Mouse (Mus musculus) kidney, postnatal 0 days (tissue): ENCODE measurements around the gene Clec4a2. TPM values are rescaled to one million over a fixed set of nuclear protein-coding genes. Genes with fewer than 3 reads are reported as not detected.
"Not testable (repeated sequence)": the region's sequence is repeated elsewhere in the genome, so short reads cannot be mapped to it uniquely, and the experiment has no call there.

ENCODE experiments used
- ATAC-seq: fragments of 200-750 bp; cut with Nextera tagmentation; replicated peaks from 2 replicates; pipeline ENCODE4 v1.8.0; 2017; ENCODE audit warnings: low read depth, moderate number of reproducible peaks, moderate TSS enrichment, moderate library complexity; ENCODE audit not compliant: low FRiP score
- DNase-seq: peaks from one replicate; pipeline ENCODE4 v3.0.0-alpha.2; 2016; ENCODE audit warnings: low spot score
- H3K27ac ChIP-seq: fragments of 300-500 bp; sonication (generic); 2 replicates; pipeline ENCODE4 v1.5.1; 2014; ENCODE audit warnings: mild to moderate bottlenecking
- H3K27me3 ChIP-seq: fragments of 300-500 bp; sonication (generic); 2 replicates; pipeline ENCODE4 v1.6.1; 2014; ENCODE audit warnings: low read length, mixed read lengths; ENCODE audit not compliant: insufficient read depth
- H3K36me3 ChIP-seq: fragments of 300-500 bp; sonication (generic); 2 replicates; pipeline ENCODE4 v1.6.1; 2014; ENCODE audit warnings: low read length, mixed read lengths; ENCODE audit not compliant: insufficient read depth
- H3K4me1 ChIP-seq: fragments of 300-500 bp; sonication (generic); replicated peaks from 2 replicates; pipeline ENCODE4 v1.6.1; 2014; ENCODE audit warnings: antibody characterized with exemption, low read length, mixed read lengths; ENCODE audit not compliant: insufficient read depth
- H3K4me2 ChIP-seq: fragments of 300-500 bp; sonication (generic); 2 replicates; pipeline ENCODE4 v1.6.1; 2014; ENCODE audit warnings: mild to moderate bottlenecking, low read length, moderate library complexity, mixed read lengths
- H3K4me3 ChIP-seq: fragments of 300-500 bp; sonication (generic); replicated peaks from 2 replicates; pipeline ENCODE4 v1.5.1; 2014; ENCODE audit warnings: low read depth, low read length
- H3K9ac ChIP-seq: fragments of 300-500 bp; sonication (generic); 2 replicates; pipeline ENCODE4 v1.6.1; 2014; ENCODE audit warnings: low read depth, low read length
- H3K9me3 ChIP-seq: fragments of 300-500 bp; sonication (generic); replicated peaks from 2 replicates; pipeline ENCODE4 v1.6.1; 2016; ENCODE audit warnings: low read length, inconsistent platforms, mixed read lengths
- CTCF ChIP-seq: IDR thresholded peaks from 2 replicates; pipeline ENCODE4 v1.5.1; 2016; ENCODE audit warnings: antibody characterized with exemption, low read depth, mild to moderate bottlenecking, moderate library complexity
- WGBS: fragments of 180-500 bp; shearing (Covaris S2); extraction: QIAGEN DNeasy Blood & Tissue Kit; methylation state at CpG from one replicate; pipeline ENCODE4 v1.1.7; 2014; 5-methylcytosine and 5-hydroxymethylcytosine counted together
- polyA plus RNA-seq: library from polyadenylated mRNA; unstranded; fragments of >200 nt; fragmentation: Nextera tagmentation; extraction: Ambion mirVana; gene quantifications from 2 replicates; pipeline ENCODE4 v1.2.1, GENCODE M21; 2015

The Clec4a2 gene
- polyA plus RNA-seq, 1 experiment from 2014 or later = 5.8 TPM

GRCm38 (mm10) chr6:123171040-123171439 is 64.8 kb downstream of the Clec4a2 start:
- DNase-seq = no peak
- no peak overlapping the region for H3K9ac ChIP-seq
- no peak for ATAC-seq
- no peaks in the 10 kb centered on the region for H3K9me3 ChIP-seq
- H3K4me2 ChIP-seq = no peak overlapping the region
- no peak for TF ChIP-seq CTCF
- H3K4me3 ChIP-seq = no peak overlapping the region
- no peaks in the 10 kb centered on the region for H3K27me3 ChIP-seq
- H3K4me1 ChIP-seq = no peaks in the 10 kb centered on the region
- H3K27ac ChIP-seq = no peak overlapping the region
- H3K36me3 ChIP-seq = no peaks in the 10 kb centered on the region

- no peak within 1 kb of the TSS for H3K4me3 ChIP-seq
- no peaks in the 10 kb centered on the region for H3K27me3 ChIP-seq
- H3K4me1 ChIP-seq = no peaks in the 10 kb centered on the region
- WGBS = 86% methylated on average over 4 of the region's 4 CpGs
- DNase-seq = no peak
- H3K27ac ChIP-seq = no peak within 1 kb of the TSS
- TF ChIP-seq CTCF = no peak
- H3K9ac ChIP-seq = no peak within 1 kb of the TSS
- ATAC-seq = no peak
- no peak within 1 kb of the TSS for H3K4me2 ChIP-seq
- H3K36me3 ChIP-seq = no peaks in the 10 kb centered on the region
- no peaks in the 10 kb centered on the region for H3K9me3 ChIP-seq
Observed at GRCm38 (mm10) chr6:123172593-123172992, 66.4 kb downstream of the Clec4a2 start, which contains the start of gene Clec4b2. Clec4b2 (plus strand) TSS chr6:123172893.

GRCm38 (mm10) chr6:123175549-123175948 is 69.3 kb downstream of the Clec4a2 start:
- DNase-seq = no peak
- Histone ChIP-seq H3K9me3 (no peaks in the 10 kb centered on the region), H3K9ac (no peak overlapping the region), H3K4me3 (no peak overlapping the region), H3K27ac (no peak overlapping the region), H3K4me2 (no peak overlapping the region), H3K4me1 (no peaks in the 10 kb centered on the region), H3K27me3 (no peaks in the 10 kb centered on the region), H3K36me3 (no peaks in the 10 kb centered on the region)
- WGBS = 78% methylated on average over 1 of the region's 1 CpGs
- TF ChIP-seq CTCF = no peak
- ATAC-seq = no peak

- TF ChIP-seq CTCF = peak; percentile 38; the same call in 1 of the 2 replicates
- not testable (repeated sequence) for H3K9me3 ChIP-seq, H3K36me3 ChIP-seq, ATAC-seq, H3K4me2 ChIP-seq, H3K4me3 ChIP-seq, H3K4me1 ChIP-seq, H3K27ac ChIP-seq, H3K27me3 ChIP-seq, DNase-seq, H3K9ac ChIP-seq
- 71% methylated on average over 2 of the region's 2 CpGs for WGBS
Observed at GRCm38 (mm10) chr6:123184862-123185261, 78.6 kb downstream of the Clec4a2 start.

Other genes starting within 250 kb of the Clec4a2 start
- 37.6 and 39.8 TPM in 2 replicates for gene Necap1, start 232.0 kb upstream of the Clec4a2 start, polyA plus RNA-seq
- gene Clec4a1, start 184.6 kb upstream of the Clec4a2 start, polyA plus RNA-seq = 3.0 and 3.1 TPM in 2 replicates
- 3.5 and 4.3 TPM in 2 replicates for gene Clec4a3, start 153.9 kb upstream of the Clec4a2 start, polyA plus RNA-seq
- not detected in 2 replicates for gene Clec4a4, start 116.1 kb upstream of the Clec4a2 start, polyA plus RNA-seq
- gene Clec4b1, start 56.5 kb upstream of the Clec4a2 start, polyA plus RNA-seq = 0.21 TPM in 1 of 2 replicates, not detected in the other
- not detected in 2 replicates for gene Clec4b2, start 66.5 kb downstream of the Clec4a2 start, polyA plus RNA-seq
- 5.3 and 6.5 TPM in 2 replicates for gene Clec4n, start 123.4 kb downstream of the Clec4a2 start, polyA plus RNA-seq
- gene Clec4d, start 155.7 kb downstream of the Clec4a2 start, polyA plus RNA-seq = 0.45 and 0.51 TPM in 2 replicates
- gene Clec4e, start 183.4 kb downstream of the Clec4a2 start, polyA plus RNA-seq = 0.08 TPM in 1 of 2 replicates, not detected in the other
- not detected in 2 replicates for gene Vmn2r19, start 201.9 kb downstream of the Clec4a2 start, polyA plus RNA-seq